Mouse (Mus musculus): ENCODE results near the gene Rdh1. TPM values are rescaled to one million over a fixed set of nuclear protein-coding genes. Genes with fewer than 3 reads are reported as not detected.

Rdh1 gene
- 0.10 and 0.12 TPM in 2 replicates for polyA plus RNA-seq (2015; fragmentation: Nextera tagmentation; extraction: Ambion mirVana)

- Histone ChIP-seq H3K36me3 (ENCODE audit: control insufficient read depth, insufficient read depth) (no peaks in the 10 kb centered on the region), H3K27me3 (replicated peaks; ENCODE audit: control insufficient read depth, insufficient read depth, low read length) (no peaks in the 10 kb centered on the region), H3K27ac (ENCODE audit: low read depth, low read length) (no peak within 1 kb of the TSS), H3K4me2 (replicated peaks; ENCODE audit: low read depth) (no peak within 1 kb of the TSS), H3K4me3 (ENCODE audit: low read depth, low read length) (no peak within 1 kb of the TSS), H3K4me1 (replicated peaks; ENCODE audit: control insufficient read depth, insufficient read depth, low read length) (no peaks in the 10 kb centered on the region; the same call in 1 of the 2 replicates), H3K9ac (ENCODE audit: low read depth, low read length) (no peak within 1 kb of the TSS), H3K9me3 (ENCODE audit: control insufficient read depth) (no peaks in the 10 kb centered on the region)
- no peak for TF ChIP-seq CTCF (IDR thresholded peaks at IDR 0.05; ENCODE audit: low read depth)
- 57% methylated on average over 8 of the region's 9 CpGs for WGBS
- peak; percentile 76 for ATAC-seq
These were observed at the start of gene Rdh1, which contains the start of gene Rdh16f1 for GRCm38 (mm10) chr10:127759181-127760110. TSS of gene Rdh1 (plus strand) at chr10:127759721. TSS of gene Rdh16f1 (plus strand) at chr10:127759787.

DNA sequence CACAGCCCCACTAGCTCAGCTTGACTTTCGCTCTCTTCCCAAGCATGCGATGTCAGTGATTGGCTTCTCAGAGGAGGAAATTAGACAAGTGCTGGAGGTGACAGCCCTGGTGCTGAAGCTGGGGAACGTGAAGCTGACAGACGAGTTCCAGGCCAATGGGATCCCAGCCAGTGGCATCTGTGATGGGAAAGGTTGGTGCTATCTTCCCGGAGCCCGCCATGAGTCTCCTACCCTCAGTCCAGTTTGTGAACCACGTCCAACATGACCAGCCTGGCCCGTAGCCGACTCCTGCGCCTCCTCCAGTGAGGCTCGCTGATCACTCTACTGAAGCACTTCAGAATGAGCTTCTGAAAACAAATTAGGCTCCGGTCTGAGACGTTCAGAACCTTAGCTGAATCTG, 49.2 kb upstream of the Rdh1 start:
- Histone ChIP-seq H3K9me3 (ENCODE audit: control insufficient read depth) (no peaks in the 10 kb centered on the region), H3K4me2 (replicated peaks; ENCODE audit: low read depth) (no peak overlapping the region), H3K4me1 (replicated peaks; ENCODE audit: control insufficient read depth, insufficient read depth, low read length) (no peaks in the 10 kb centered on the region; the same call in 1 of the 2 replicates), H3K27ac (ENCODE audit: low read depth, low read length) (no peak overlapping the region), H3K36me3 (ENCODE audit: control insufficient read depth, insufficient read depth) (peaks cover 60% of the 10 kb centered on the region), H3K27me3 (replicated peaks; ENCODE audit: control insufficient read depth, insufficient read depth, low read length) (no peaks in the 10 kb centered on the region), H3K9ac (ENCODE audit: low read depth, low read length) (no peak overlapping the region), H3K4me3 (ENCODE audit: low read depth, low read length) (no peak overlapping the region)
- no peak for TF ChIP-seq CTCF (IDR thresholded peaks at IDR 0.05; ENCODE audit: low read depth)
- WGBS, result 84% methylated on average over 13 of the region's 13 CpGs
- no peak for ATAC-seq

DNA sequence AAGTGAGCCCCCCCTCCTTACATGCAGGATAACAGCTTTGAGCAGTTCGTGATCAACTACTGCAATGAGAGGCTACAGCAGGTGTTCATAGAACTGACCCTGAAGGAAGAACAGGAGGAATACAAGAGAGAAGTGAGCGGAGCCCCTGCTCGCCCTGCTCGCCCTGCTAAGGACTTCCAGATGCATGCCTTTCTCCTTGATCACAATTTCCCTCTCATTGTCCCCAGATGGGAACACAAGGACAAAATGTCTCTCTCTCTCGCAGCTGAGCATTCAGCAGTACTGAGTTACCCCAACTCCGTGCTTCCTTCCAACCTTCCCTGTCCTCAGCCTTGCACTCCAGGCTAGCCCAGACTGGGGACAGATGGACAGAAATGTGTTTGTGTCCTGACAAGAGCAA, 46.8 kb upstream of the Rdh1 start:
- Histone ChIP-seq H3K36me3 (ENCODE audit: control insufficient read depth, insufficient read depth) (peaks cover 57% of the 10 kb centered on the region), H3K4me3 (ENCODE audit: low read depth, low read length) (no peak overlapping the region), H3K4me2 (replicated peaks; ENCODE audit: low read depth) (no peak overlapping the region), H3K27ac (ENCODE audit: low read depth, low read length) (no peak overlapping the region), H3K9ac (ENCODE audit: low read depth, low read length) (no peak overlapping the region; the same call in 1 of the 2 replicates), H3K27me3 (replicated peaks; ENCODE audit: control insufficient read depth, insufficient read depth, low read length) (no peaks in the 10 kb centered on the region), H3K4me1 (replicated peaks; ENCODE audit: control insufficient read depth, insufficient read depth, low read length) (no peaks in the 10 kb centered on the region), H3K9me3 (ENCODE audit: control insufficient read depth) (no peaks in the 10 kb centered on the region)
- no peak for TF ChIP-seq CTCF (IDR thresholded peaks at IDR 0.05; ENCODE audit: low read depth)
- 86% methylated on average over 6 of the region's 6 CpGs for WGBS
- ATAC-seq, result no peak

DNA sequence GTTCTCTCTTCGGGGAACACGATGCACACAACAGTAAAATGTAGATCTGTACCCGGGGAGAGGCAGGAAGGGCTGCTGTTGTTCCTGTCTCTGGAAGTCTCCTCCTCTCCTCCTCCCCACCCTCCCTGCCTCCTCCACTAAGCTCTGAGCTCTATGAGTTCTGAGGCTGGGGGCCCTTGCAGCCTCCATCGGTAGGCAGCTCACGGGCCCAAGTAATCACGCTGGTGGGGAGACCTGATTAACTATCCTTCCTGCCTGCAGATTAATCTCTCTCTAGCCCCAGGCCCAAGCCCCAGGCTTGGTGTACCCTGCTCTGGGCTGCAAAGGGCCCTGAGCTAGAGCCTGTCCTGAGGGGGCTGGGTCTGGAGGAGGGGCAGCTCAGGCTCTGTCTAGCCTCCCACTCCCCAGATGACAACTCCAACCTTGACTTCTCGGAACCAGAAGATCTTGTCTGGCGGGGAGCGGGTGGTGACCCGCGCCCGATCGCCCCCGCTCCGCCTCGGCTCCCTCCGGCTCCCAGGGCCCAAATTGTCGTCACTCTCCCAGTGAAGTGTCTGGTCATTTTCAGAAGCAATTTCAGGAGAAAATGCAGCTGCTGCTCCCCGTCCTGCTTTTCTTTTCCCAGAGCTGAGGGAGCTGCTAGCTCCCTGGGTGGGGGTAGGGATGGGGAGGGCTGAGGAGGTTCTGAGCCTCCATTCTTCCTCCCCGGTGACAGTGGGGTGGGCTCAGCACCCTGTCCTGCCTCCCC, 37.7 kb upstream of the Rdh1 start:
- peak overlapping the region; percentile 41 for H3K9ac ChIP-seq (ENCODE audit: low read depth, low read length)
- no peaks in the 10 kb centered on the region for H3K27me3 ChIP-seq (replicated peaks; ENCODE audit: control insufficient read depth, insufficient read depth, low read length)
- no peaks in the 10 kb centered on the region for H3K4me1 ChIP-seq (replicated peaks; ENCODE audit: control insufficient read depth, insufficient read depth, low read length)
- H3K4me3 ChIP-seq (ENCODE audit: low read depth, low read length), result no peak overlapping the region
- 27% methylated on average over 20 of the region's 20 CpGs for WGBS
- ATAC-seq, result no peak
- H3K9me3 ChIP-seq (ENCODE audit: control insufficient read depth), result no peaks in the 10 kb centered on the region
- TF ChIP-seq CTCF (IDR thresholded peaks at IDR 0.05; ENCODE audit: low read depth), result no peak
- peak overlapping the region; percentile 45 for H3K4me2 ChIP-seq (replicated peaks; ENCODE audit: low read depth)
- H3K36me3 ChIP-seq (ENCODE audit: control insufficient read depth, insufficient read depth), result peaks cover 26% of the 10 kb centered on the region; the same call in 1 of the 2 replicates
- peak overlapping the region; percentile 54 for H3K27ac ChIP-seq (ENCODE audit: low read depth, low read length)

- H3K4me2 ChIP-seq (replicated peaks; ENCODE audit: low read depth), result no peak within 1 kb of the TSS
- no peak within 1 kb of the TSS for H3K27ac ChIP-seq (ENCODE audit: low read depth, low read length)
- no peak for TF ChIP-seq CTCF (IDR thresholded peaks at IDR 0.05; ENCODE audit: low read depth)
- no peaks in the 10 kb centered on the region for H3K4me1 ChIP-seq (replicated peaks; ENCODE audit: control insufficient read depth, insufficient read depth, low read length)
- no peak within 1 kb of the TSS for H3K9ac ChIP-seq (ENCODE audit: low read depth, low read length)
- no peak for ATAC-seq
- no peak within 1 kb of the TSS for H3K4me3 ChIP-seq (ENCODE audit: low read depth, low read length)
- WGBS, result 79% methylated on average over 3 of the region's 3 CpGs
- H3K27me3 ChIP-seq (replicated peaks; ENCODE audit: control insufficient read depth, insufficient read depth, low read length), result no peaks in the 10 kb centered on the region
- no peaks in the 10 kb centered on the region for H3K9me3 ChIP-seq (ENCODE audit: control insufficient read depth)
- peaks cover 14% of the 10 kb centered on the region; the same call in 1 of the 2 replicates for H3K36me3 ChIP-seq (ENCODE audit: control insufficient read depth, insufficient read depth)
These were observed 35.3 kb upstream of the Rdh1 start, which contains the start of gene Tac2 for GRCm38 (mm10) chr10:127724178-127724577. TSS of gene Tac2 (plus strand) at chr10:127724478.

- Histone ChIP-seq H3K4me3 (ENCODE audit: low read depth, low read length) (no peak overlapping the region), H3K36me3 (ENCODE audit: control insufficient read depth, insufficient read depth) (peaks cover 5% of the 10 kb centered on the region; the same call in 1 of the 2 replicates), H3K4me2 (replicated peaks; ENCODE audit: low read depth) (no peak overlapping the region), H3K27ac (ENCODE audit: low read depth, low read length) (no peak overlapping the region), H3K27me3 (replicated peaks; ENCODE audit: control insufficient read depth, insufficient read depth, low read length) (no peaks in the 10 kb centered on the region), H3K9ac (ENCODE audit: low read depth, low read length) (no peak overlapping the region), H3K4me1 (replicated peaks; ENCODE audit: control insufficient read depth, insufficient read depth, low read length) (no peaks in the 10 kb centered on the region), H3K9me3 (ENCODE audit: control insufficient read depth) (no peaks in the 10 kb centered on the region)
- WGBS, result 62% methylated on average over 4 of the region's 4 CpGs
- no peak for TF ChIP-seq CTCF (IDR thresholded peaks at IDR 0.05; ENCODE audit: low read depth)
- ATAC-seq, result no peak
These were observed 34.4 kb upstream of the Rdh1 start for GRCm38 (mm10) chr10:127725136-127725535.

Measured in intestine, postnatal 0 days (tissue).